Mouse (Mus musculus): ENCODE measurements around the gene Msx2. TPM values are rescaled to one million over a fixed set of nuclear protein-coding genes. Genes with fewer than 3 reads are reported as not detected.
A peak's percentile ranks its signal among the peaks of the same experiment; 100 is the strongest.

Msx2 gene
- polyA plus RNA-seq, 1 experiment from 2014 or later: 1.9 TPM

DNA sequence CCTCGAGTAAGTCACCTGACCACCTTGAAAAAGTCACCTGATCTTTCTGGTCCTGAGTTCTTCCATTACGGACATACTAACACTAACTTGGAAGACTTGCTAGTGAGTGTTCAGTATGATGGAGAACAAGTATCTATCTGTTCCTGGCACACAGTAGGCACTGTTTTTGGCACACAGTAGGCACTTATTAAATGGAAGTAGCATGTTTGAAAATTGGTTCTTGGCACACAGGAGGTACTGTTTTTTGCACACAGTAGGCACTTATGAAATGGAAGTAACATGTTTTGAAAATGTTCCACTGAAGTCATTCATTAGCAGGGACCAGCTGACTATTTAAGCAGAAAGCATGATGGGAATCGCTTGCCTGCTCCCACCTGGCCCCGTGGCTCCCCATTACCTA is 13.6 kb upstream of the Msx2 start:
- H3K27me3 ChIP-seq (ENCODE audit: insufficient read depth, low read length): peaks cover 4% of the 10 kb centered on the region
- H3K4me1 ChIP-seq (ENCODE audit: insufficient read depth, low read length): no peaks in the 10 kb centered on the region
- 68% methylated on average over 4 of the region's 4 CpGs for WGBS
- no peak overlapping the region for H3K9ac ChIP-seq (replicated peaks; ENCODE audit: low read length)
- H3K4me2 ChIP-seq (replicated peaks; ENCODE audit: low read depth, low read length): no peak overlapping the region
- no peak overlapping the region for H3K4me3 ChIP-seq (ENCODE audit: low read length)
- no peaks in the 10 kb centered on the region for H3K36me3 ChIP-seq (ENCODE audit: insufficient read depth, low read length)
- H3K9me3 ChIP-seq (ENCODE audit: low read length): no peaks in the 10 kb centered on the region
- H3K27ac ChIP-seq (ENCODE audit: low read length): no peak overlapping the region
- ATAC-seq (ENCODE audit: low FRiP score, low TSS enrichment): no peak

DNA sequence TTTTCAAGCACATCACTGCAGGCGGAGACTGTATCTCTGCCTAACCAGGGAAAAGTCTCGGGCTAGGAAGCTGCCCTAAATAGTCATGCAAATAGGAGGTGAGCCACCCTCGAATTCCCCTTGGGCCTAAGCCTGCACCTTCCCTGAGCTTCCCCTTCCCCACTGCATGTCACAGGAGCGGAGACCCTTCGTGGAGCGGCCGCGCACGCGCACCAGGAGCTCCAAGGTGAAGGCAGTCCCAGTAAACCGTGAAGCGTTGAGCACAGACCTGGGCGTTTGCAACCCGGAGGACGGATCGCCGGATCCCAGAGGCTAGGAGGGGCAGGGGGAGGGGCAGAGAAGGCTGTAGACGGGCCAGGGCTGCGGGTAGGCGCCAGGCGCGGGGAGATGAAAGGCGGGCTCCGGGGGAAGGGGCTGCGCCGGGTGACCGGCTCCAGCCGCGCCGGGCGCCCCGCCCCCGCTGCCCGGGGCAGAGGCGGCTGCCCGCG is 2.9 kb upstream of the Msx2 start:
- H3K27ac ChIP-seq (ENCODE audit: low read length): no peak overlapping the region
- no peaks in the 10 kb centered on the region for H3K36me3 ChIP-seq (ENCODE audit: insufficient read depth, low read length)
- 0 out of 2 replicates have a peak overlapping the region, but pooled peaks have one; percentile 4 for H3K9ac ChIP-seq (replicated peaks; ENCODE audit: low read length)
- H3K4me2 ChIP-seq (replicated peaks; ENCODE audit: low read depth, low read length): peak overlapping the region; percentile 69
- under 1% methylated on average over 33 of the region's 37 CpGs for WGBS
- peaks cover 79% of the 10 kb centered on the region for H3K27me3 ChIP-seq (ENCODE audit: insufficient read depth, low read length)
- H3K4me1 ChIP-seq (ENCODE audit: insufficient read depth, low read length): peaks cover 19% of the 10 kb centered on the region
- ATAC-seq (ENCODE audit: low FRiP score, low TSS enrichment): peak; percentile 87
- H3K4me3 ChIP-seq (ENCODE audit: low read length): peak overlapping the region; percentile 46
- H3K9me3 ChIP-seq (ENCODE audit: low read length): no peaks in the 10 kb centered on the region

DNA sequence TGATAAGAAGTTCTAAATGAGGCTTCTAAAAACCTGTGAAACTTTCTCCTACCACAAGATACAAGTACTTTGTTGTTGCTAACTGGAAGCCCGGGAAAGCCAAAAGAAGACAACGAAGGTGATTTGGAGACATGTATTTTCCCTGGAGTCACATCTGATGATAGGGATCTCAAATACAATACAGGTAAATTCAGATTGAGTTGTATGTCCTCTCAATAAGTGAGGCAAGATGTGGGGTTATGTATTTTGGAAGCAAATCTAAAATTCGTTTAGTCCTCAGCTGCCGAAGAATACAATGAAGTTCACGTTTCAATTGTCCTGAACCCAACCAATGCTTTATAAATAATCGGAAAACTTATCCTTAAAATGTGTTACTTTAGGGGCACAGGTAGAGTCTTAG is 1.6 kb upstream of the Msx2 start:
- Histone ChIP-seq H3K36me3 (ENCODE audit: insufficient read depth, low read length) (no peaks in the 10 kb centered on the region), H3K4me1 (ENCODE audit: insufficient read depth, low read length) (peaks cover 19% of the 10 kb centered on the region), H3K4me3 (ENCODE audit: low read length) (no peak overlapping the region), H3K27me3 (ENCODE audit: insufficient read depth, low read length) (peaks cover 90% of the 10 kb centered on the region), H3K27ac (ENCODE audit: low read length) (no peak overlapping the region), H3K9me3 (ENCODE audit: low read length) (no peaks in the 10 kb centered on the region), H3K4me2 (replicated peaks; ENCODE audit: low read depth, low read length) (no peak overlapping the region), H3K9ac (replicated peaks; ENCODE audit: low read length) (no peak overlapping the region)
- ATAC-seq (ENCODE audit: low FRiP score, low TSS enrichment): no peak
- 17% methylated on average over 6 of the region's 6 CpGs for WGBS

DNA sequence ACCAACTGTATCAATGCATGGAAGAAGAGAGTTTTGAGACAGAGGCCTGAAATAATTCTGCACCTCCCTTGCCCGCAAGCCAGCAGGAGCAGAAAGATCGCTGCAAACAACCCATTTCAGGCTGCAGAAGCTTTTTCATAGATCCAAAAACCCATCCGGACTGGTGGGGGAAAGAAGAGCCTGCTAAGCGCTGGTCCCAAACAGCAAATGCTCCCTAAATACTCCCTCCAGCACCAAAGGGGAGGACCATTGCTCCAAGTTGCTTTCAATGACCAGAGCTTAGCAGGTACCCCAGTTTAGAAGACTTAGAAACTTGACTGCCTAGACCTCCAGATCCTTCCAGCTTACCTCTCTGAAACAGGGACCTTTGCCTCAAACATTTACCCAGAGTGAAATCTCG is 1.1 kb upstream of the Msx2 start:
- Histone ChIP-seq H3K4me2 (replicated peaks; ENCODE audit: low read depth, low read length) (no peak overlapping the region), H3K9me3 (ENCODE audit: low read length) (no peaks in the 10 kb centered on the region), H3K36me3 (ENCODE audit: insufficient read depth, low read length) (no peaks in the 10 kb centered on the region), H3K4me1 (ENCODE audit: insufficient read depth, low read length) (peaks cover 19% of the 10 kb centered on the region), H3K9ac (replicated peaks; ENCODE audit: low read length) (no peak overlapping the region), H3K4me3 (ENCODE audit: low read length) (no peak overlapping the region), H3K27ac (ENCODE audit: low read length) (no peak overlapping the region), H3K27me3 (ENCODE audit: insufficient read depth, low read length) (peaks cover 94% of the 10 kb centered on the region)
- WGBS: 13% methylated on average over 5 of the region's 5 CpGs
- ATAC-seq (ENCODE audit: low FRiP score, low TSS enrichment): no peak

DNA sequence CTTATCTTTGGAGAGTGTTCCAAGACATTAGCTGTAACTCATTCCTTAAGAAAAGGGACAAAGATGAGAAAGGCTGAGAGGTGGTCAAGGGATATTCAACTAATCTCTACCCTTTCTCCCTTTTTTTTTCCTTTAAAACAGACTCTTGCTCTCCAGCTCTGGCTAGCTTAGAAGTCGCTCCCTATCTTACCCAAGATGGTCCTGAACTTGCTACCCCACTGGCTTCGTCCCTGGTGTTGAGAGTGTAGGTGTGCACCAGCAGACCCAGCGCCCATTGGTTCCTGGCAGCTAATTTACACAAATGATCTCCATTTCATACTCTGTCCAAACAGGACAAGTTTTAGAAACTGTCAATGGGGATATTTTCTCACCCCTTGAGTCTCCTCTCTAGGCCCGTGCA is 417 bp upstream of the Msx2 start:
- Histone ChIP-seq H3K36me3 (ENCODE audit: insufficient read depth, low read length) (no peaks in the 10 kb centered on the region), H3K9me3 (ENCODE audit: low read length) (no peaks in the 10 kb centered on the region), H3K4me3 (ENCODE audit: low read length) (no peak overlapping the region), H3K4me1 (ENCODE audit: insufficient read depth, low read length) (peaks cover 19% of the 10 kb centered on the region), H3K27me3 (ENCODE audit: insufficient read depth, low read length) (peaks cover 95% of the 10 kb centered on the region), H3K27ac (ENCODE audit: low read length) (no peak overlapping the region), H3K4me2 (replicated peaks; ENCODE audit: low read depth, low read length) (peak overlapping the region; percentile 85; the same call in 1 of the 2 replicates), H3K9ac (replicated peaks; ENCODE audit: low read length) (no peak overlapping the region)
- no peak for ATAC-seq (ENCODE audit: low FRiP score, low TSS enrichment)
- 17% methylated on average over 4 of the region's 4 CpGs for WGBS

DNA sequence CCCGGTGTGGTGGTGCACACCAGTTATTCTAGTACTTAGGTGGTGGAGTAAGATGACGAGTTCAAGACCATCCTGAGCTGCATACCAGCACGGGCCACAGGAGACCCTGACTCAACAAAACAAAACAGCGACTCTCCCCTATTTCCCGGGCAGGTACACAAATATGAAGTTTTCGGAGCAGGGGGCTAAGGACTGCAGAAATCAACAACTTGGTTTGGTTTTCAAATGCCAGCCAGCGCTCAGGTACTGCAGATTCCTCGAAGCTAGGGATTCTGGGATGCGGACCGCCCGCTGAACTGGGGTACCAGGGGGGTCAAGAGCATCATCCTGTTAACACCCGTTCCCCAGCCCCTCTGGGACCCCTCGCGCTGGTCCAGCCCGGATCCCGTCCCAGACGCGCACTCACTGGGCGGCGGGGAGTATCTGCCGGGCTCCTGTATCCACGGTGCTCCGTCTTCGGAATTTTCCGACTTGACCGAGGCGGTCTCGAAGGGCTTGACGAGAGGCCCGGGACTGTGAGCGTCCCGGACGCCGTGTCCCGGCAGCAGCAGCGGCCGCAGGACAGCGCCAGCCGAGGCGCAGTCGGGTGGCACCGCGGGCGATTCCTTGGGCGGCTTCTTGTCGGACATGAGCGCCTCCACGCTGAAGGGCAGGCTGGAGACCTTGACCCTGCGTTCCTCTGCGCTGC is 804 bp downstream of the Msx2 start:
- Histone ChIP-seq H3K27ac (ENCODE audit: low read length) (no peak overlapping the region), H3K9me3 (ENCODE audit: low read length) (no peaks in the 10 kb centered on the region), H3K9ac (replicated peaks; ENCODE audit: low read length) (peak overlapping the region; percentile 57), H3K4me3 (ENCODE audit: low read length) (peak overlapping the region; percentile 57), H3K4me1 (ENCODE audit: insufficient read depth, low read length) (peaks cover 19% of the 10 kb centered on the region), H3K27me3 (ENCODE audit: insufficient read depth, low read length) (peaks cover 95% of the 10 kb centered on the region), H3K36me3 (ENCODE audit: insufficient read depth, low read length) (no peaks in the 10 kb centered on the region), H3K4me2 (replicated peaks; ENCODE audit: low read depth, low read length) (peak overlapping the region; percentile 85)
- WGBS: under 1% methylated on average over 50 of the region's 50 CpGs
- ATAC-seq (ENCODE audit: low FRiP score, low TSS enrichment): peak; percentile 55; the same call in 1 of the 2 replicates

DNA sequence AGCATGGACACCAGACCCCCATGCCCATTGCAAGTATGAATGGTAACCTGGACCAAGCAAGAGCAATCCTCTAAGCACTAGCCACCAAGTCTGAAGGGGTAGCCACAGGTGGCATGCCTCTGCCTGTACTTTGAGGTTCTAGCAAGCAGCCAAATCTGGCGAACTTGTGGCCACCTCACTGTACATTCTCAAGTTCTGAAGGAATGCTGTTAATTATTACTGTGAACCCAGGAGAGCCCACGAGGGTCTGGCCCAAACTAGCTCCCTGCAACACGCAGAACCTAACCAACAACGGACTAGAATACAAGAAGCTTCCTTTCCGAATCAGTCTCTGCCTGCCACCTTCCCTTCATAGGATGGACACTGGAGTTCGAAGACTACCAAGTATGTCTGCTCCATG is 1.5 kb downstream of the Msx2 start:
- Histone ChIP-seq H3K27me3 (ENCODE audit: insufficient read depth, low read length) (peaks cover 95% of the 10 kb centered on the region), H3K36me3 (ENCODE audit: insufficient read depth, low read length) (no peaks in the 10 kb centered on the region), H3K27ac (ENCODE audit: low read length) (no peak overlapping the region), H3K9ac (replicated peaks; ENCODE audit: low read length) (no peak overlapping the region), H3K9me3 (ENCODE audit: low read length) (no peaks in the 10 kb centered on the region), H3K4me2 (replicated peaks; ENCODE audit: low read depth, low read length) (no peak overlapping the region), H3K4me1 (ENCODE audit: insufficient read depth, low read length) (peaks cover 19% of the 10 kb centered on the region), H3K4me3 (ENCODE audit: low read length) (peak overlapping the region; percentile 57)
- WGBS: 8% methylated on average over 6 of the region's 6 CpGs
- no peak for ATAC-seq (ENCODE audit: low FRiP score, low TSS enrichment)

DNA sequence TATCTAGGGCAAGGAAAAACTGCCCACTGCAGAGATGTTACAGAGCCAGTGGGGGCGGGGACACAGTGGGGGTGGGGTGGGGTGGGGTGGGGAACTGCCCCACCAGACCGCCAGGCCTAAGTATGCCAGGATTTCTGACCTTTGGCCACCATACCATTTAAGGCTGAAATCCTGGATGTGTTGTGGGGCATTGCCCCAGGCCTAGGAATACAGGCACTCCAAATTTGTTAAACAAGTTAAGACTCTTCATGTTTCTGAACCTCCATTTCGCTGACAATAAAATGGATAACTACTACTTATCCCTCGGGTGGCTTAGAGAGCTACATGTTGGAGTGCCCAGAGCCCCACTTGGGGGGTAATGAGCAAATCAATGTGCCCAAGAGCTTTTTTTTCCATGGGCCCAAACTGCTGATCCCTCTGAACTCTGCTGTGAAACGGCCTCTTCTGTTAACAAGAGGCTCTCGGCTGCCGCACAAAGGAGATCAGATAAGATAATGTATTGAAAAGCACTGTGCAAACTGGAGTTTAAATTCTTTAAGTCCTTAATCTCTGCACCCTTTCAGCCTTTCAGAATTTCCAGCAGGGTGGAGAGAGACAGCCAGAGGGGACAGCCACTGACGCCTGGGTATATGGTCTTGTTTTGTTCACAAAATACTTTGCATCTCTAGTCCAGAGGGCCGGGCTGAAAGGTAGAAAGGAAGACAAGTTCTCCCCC is 2.3 kb downstream of the Msx2 start:
- ATAC-seq (ENCODE audit: low FRiP score, low TSS enrichment): no peak
- Histone ChIP-seq H3K36me3 (ENCODE audit: insufficient read depth, low read length) (no peaks in the 10 kb centered on the region), H3K4me1 (ENCODE audit: insufficient read depth, low read length) (peaks cover 14% of the 10 kb centered on the region), H3K27ac (ENCODE audit: low read length) (no peak overlapping the region), H3K4me2 (replicated peaks; ENCODE audit: low read depth, low read length) (no peak overlapping the region), H3K9ac (replicated peaks; ENCODE audit: low read length) (no peak overlapping the region), H3K9me3 (ENCODE audit: low read length) (no peaks in the 10 kb centered on the region), H3K4me3 (ENCODE audit: low read length) (no peak overlapping the region), H3K27me3 (ENCODE audit: insufficient read depth, low read length) (peaks cover 96% of the 10 kb centered on the region)
- WGBS: 19% methylated on average over 9 of the region's 9 CpGs

DNA sequence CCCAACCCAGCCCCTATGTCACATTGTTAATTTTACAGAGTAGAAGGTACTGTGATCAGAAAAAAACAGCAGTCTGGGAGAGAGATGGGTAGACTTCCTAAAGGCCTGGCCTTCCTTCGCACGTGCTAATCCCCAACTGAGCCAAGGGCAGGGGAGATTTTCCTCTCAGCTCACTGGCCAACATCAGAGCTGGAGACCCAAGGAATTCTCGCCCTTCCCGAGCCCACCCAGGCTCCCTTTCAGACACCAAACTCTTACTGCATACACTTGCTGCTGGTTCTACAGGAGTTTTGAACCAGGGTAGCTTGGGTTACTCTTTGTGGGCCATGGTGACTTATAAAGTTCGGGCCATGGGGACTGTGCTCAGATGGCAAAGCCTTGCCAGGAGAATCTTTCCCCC is 3.1 kb downstream of the Msx2 start:
- H3K4me3 ChIP-seq (ENCODE audit: low read length): no peak overlapping the region
- WGBS: 36% methylated on average over 5 of the region's 5 CpGs
- ATAC-seq (ENCODE audit: low FRiP score, low TSS enrichment): no peak

DNA sequence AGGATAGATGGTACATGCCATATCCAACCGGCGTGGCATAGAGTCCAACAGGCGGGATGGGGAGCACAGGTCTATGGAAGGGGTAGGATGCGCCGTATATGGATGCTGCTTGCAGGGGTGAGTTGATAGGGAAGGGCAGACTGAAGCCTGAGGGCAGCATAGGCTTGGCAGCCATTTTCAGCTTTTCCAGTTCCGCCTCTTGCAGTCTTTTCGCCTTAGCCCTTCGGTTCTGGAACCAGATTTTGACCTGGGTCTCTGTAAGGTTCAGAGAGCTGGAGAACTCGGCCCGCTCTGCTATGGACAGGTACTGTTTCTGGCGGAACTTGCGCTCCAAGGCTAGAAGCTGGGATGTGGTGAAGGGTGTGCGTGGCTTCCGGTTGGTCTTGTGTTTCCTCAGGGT is 4.7 kb downstream of the Msx2 start:
- Histone ChIP-seq H3K9me3 (ENCODE audit: low read length) (no peaks in the 10 kb centered on the region), H3K36me3 (ENCODE audit: insufficient read depth, low read length) (no peaks in the 10 kb centered on the region), H3K27me3 (ENCODE audit: insufficient read depth, low read length) (peaks cover 99% of the 10 kb centered on the region), H3K4me2 (replicated peaks; ENCODE audit: low read depth, low read length) (no peak overlapping the region), H3K4me1 (ENCODE audit: insufficient read depth, low read length) (peaks cover 15% of the 10 kb centered on the region), H3K27ac (ENCODE audit: low read length) (no peak overlapping the region), H3K9ac (replicated peaks; ENCODE audit: low read length) (no peak overlapping the region), H3K4me3 (ENCODE audit: low read length) (no peak overlapping the region)
- no peak for ATAC-seq (ENCODE audit: low FRiP score, low TSS enrichment)
- 40% methylated on average over 14 of the region's 14 CpGs for WGBS

More for the DNA sequence above, 3.1 kb downstream of the Msx2 start:
- Histone ChIP-seq H3K9ac (replicated peaks; ENCODE audit: low read length) (no peak overlapping the region), H3K27me3 (ENCODE audit: insufficient read depth, low read length) (peaks cover 96% of the 10 kb centered on the region), H3K4me2 (replicated peaks; ENCODE audit: low read depth, low read length) (no peak overlapping the region), H3K4me1 (ENCODE audit: insufficient read depth, low read length) (peaks cover 11% of the 10 kb centered on the region), H3K27ac (ENCODE audit: low read length) (no peak overlapping the region), H3K9me3 (ENCODE audit: low read length) (no peaks in the 10 kb centered on the region), H3K36me3 (ENCODE audit: insufficient read depth, low read length) (no peaks in the 10 kb centered on the region)

All from kidney, embryonic 16.5 days (tissue).